Mouse (Mus musculus): ENCODE measurements at regions not wholly inside any gene's neighbourhood (a gene's known extent, or its start where the extent isn't known, plus 50 kb on each side); places are given as distances from the start of the nearest gene placed in this dataset.
A peak's percentile ranks its signal among the peaks of the same experiment; 100 is the strongest.

DNA sequence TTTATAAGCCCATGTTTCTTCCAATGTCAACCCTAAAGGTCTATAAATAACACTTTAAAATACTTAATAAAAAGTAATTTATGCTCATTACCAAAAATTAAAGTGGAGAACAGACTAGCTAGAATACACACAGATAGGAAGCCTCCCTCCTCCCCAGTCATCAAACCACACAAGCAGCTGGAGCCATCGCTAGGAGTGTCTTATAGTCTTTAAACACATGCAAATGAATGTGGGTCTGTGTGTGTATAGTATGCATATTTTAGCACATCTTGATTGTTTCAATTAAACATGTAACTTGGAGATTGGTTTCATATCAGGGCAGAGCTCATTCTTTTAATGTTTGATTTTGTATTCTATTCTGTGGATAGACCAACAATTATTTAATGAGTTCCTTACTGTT lies 564.0 kb upstream of the Mgmt start:
- DNase-seq (ENCODE audit: extremely low spot score in 1 of 2, low spot score in 1 of 2): no peak

DNA sequence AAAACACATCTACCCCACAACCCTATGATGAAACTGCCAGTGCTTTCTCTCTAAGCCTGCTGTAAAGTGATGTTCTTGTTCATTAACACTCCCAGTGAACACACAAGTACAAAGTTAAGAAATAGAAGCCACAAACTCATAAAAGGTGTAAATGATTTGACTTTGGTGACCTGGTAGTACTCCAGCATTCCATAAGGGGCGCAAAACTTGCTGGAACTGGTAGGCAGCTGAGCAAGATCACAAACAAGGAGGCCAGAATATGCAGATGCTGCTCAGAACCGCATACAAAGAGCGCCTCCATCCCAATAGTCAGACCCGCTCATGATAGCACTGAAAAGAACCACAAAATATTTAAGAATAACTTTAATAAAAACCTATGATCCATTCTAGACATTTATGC lies 561.6 kb upstream of the Mgmt start:
- DNase-seq (ENCODE audit: extremely low spot score in 1 of 2, low spot score in 1 of 2): no peak

DNA sequence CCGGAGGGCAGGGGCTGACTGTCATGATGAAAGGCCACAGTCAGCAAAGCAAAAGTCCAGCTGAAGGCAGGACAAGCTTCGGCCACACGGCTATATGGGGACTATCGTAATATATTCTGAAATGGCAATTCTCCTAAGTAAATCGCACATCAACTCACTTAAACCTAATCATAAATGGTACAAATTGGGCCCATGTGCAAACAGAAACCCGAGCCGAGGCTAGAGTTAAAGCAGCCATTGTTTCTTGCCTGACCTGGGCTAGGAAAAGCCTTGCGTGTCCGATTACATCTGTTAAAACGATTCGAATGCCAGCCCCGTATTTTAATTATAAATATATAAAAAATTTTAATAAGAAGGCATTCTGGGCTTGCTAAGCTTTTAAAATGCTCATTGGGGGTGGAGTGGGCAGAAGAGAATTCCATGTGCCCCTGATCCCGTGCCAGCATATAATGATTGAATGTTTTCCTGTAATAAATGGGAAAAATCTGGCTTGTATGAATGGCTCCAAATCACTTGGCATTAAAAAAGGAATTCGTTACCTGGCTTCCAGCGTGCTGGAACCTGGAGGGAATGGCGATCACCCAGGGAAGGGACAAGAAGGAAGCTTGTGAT lies 552.7 kb upstream of the Mgmt start:
- peak in 1 of 2 experiments; percentile 13 for DNase-seq (ENCODE audit: extremely low spot score in 1 of 2, low spot score in 1 of 2)

DNA sequence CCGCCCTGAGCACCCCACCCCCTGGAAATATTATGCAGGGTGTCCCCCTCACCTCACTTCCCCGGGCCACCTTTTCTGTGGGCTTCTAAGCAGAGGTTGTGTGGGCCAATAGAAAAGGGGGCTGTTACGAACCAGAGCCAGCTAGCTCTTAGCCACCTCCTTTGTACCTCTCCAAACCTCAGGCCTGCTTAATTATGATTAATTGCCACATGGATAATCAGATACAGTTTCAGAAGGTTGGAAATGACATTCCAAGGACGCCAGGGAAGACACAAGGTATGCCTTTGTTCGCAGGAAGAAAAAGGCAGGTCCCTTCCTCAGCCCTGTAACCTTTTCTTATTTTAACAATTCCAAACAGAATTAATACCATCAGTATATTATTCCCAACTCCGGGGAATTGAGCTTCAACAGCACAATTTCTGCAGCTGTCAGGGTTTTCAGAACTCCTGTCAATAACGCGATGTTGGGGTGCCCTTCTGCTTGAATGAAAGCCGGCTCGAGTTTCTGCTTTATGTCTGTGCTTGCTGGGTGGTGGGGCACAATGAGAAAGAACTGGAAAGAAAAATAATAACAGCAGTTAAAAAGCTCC lies 552.1 kb upstream of the Mgmt start:
- no peak for DNase-seq (ENCODE audit: extremely low spot score in 1 of 2, low spot score in 1 of 2)

DNA sequence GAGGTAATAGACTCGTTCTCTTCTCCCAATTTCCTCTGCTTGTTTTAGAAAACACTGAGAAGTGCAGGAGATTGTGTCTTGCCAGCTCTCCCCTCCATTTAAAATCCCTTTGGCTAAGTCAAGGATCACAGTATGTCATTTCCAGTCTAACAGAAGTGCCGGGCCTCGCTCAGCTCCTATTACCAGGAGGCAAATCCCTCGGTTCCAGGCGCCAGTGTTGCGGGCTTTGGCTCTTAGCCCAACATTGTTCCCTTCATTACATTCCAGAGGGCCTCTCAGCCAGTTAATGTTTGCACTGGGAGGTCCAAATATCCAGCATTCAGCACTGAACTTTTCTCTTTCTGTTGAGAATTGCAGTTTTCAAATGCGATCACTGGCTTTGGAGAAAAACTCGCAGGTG lies 551.6 kb upstream of the Mgmt start:
- peak in 1 of 2 experiments; percentile 15 for DNase-seq (ENCODE audit: extremely low spot score in 1 of 2, low spot score in 1 of 2)

DNA sequence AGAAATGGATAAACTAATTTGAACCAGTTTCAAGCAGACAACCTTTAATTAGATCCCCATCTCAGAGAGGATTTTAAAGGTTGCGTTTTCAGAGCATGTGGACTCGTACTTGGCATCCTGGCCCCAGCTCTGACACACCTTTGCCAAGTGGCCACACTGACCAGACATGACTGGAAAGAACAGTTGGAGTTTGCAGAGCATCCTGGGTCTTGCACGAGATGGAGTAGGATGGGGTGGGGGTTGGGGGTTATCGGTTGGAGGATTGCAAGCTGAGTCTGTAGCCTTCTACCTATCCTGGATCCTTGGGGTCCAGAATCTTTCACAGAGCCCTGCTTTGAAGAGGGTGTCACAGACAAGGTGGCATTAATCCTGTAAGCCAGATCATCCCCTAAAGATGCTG lies 550.9 kb upstream of the Mgmt start:
- DNase-seq (ENCODE audit: extremely low spot score in 1 of 2, low spot score in 1 of 2): no peak

DNA sequence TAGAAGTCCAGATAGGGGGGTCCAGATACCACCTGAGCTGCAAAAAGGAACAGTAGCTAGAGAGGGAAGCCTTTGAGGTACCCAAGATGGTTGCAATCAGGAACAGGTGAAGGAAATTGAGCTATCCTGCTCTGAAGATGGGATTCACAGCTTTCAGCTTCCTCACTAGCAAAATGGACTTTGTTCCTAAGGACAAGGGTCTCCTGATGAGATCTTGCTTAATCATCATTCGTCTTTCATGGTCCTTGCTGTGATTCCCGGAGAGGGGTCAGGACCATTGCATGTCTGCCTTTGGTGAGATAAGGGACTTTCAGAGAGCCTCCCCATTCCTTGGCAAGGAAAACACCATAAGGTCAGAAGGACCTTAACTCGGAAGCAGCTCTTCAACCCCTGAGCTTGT lies 549.4 kb upstream of the Mgmt start:
- no peak for DNase-seq (ENCODE audit: extremely low spot score in 1 of 2, low spot score in 1 of 2)

DNA sequence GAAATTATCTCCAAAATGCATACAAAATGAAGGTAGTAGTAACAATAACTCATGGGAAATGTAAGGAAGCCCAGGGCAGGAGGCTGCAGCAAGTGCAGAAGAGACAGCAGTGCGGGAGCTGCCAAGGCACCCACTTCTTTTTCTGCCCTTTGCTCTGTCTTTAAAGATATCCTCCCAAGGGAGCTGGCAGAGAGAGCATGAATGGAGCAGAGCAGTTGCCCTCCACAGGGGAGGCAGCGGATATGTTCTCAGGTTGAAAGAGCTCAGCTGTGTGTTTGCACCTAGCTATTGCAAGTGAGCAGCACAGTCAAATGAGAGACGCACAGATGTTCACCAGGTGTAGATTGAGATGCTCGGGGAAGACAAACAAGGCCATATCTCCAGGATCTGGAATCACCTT lies 547.9 kb upstream of the Mgmt start:
- no peak for DNase-seq (ENCODE audit: extremely low spot score in 1 of 2, low spot score in 1 of 2)

DNA sequence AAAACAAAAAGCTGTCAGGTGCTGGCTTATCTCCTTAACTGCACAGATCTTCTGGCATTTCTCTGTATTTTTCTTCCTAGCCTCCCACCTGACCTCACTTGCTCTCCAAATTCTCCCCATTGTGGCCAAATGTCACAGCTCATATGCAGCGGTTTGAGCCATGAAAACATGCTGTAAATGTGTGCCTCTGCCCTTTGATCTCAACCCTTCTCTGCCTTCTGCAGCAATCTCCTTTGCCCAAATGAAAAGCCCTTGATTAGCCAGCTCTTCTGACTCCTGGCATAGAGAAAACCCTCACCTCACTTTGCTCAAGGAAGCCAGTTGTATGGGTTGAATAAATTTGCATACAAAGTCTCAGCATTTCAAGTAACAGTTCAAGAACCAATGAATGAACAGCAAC lies 546.1 kb upstream of the Mgmt start:
- DNase-seq (ENCODE audit: extremely low spot score in 1 of 2, low spot score in 1 of 2): no peak

DNA sequence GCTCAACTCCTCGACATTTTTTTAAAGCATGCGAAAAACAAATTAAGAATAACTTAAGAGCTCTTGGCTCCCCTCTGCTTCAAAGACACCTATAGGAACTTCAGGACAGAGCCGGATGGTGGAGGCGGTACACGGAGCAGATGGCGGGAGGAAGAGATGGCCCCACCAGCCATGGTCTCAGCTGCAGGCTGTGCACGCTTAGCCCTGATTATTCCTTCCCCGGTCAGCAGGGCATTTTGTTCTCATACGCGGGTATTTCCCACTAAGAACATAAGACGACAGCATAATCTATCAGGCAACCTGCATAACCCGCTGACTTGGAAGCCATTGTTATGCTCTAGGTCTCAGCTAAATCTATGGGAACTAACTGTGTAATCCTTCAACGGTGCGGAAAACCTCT lies 544.8 kb upstream of the Mgmt start:
- DNase-seq (ENCODE audit: extremely low spot score in 1 of 2, low spot score in 1 of 2): no peak

DNA sequence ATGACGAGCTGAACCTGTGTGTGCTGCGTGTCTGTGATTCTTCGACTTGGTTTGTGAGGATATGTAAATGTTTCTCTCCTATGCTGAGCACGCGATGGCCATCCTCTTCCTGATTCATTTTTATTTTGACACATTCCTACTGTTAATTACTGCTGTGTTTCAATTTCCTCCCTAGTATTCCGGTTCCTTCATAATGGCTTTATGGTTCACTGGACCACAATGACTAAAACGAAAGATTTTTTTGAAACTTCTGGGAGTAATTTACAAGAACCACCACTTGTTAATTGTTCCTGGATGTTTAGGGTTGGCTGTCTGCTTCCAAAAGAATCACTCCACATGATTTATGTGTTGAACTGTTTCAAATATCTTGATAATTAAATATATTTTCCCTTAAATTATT lies 537.4 kb upstream of the Mgmt start:
- no peak for DNase-seq (ENCODE audit: extremely low spot score in 1 of 2, low spot score in 1 of 2)

DNA sequence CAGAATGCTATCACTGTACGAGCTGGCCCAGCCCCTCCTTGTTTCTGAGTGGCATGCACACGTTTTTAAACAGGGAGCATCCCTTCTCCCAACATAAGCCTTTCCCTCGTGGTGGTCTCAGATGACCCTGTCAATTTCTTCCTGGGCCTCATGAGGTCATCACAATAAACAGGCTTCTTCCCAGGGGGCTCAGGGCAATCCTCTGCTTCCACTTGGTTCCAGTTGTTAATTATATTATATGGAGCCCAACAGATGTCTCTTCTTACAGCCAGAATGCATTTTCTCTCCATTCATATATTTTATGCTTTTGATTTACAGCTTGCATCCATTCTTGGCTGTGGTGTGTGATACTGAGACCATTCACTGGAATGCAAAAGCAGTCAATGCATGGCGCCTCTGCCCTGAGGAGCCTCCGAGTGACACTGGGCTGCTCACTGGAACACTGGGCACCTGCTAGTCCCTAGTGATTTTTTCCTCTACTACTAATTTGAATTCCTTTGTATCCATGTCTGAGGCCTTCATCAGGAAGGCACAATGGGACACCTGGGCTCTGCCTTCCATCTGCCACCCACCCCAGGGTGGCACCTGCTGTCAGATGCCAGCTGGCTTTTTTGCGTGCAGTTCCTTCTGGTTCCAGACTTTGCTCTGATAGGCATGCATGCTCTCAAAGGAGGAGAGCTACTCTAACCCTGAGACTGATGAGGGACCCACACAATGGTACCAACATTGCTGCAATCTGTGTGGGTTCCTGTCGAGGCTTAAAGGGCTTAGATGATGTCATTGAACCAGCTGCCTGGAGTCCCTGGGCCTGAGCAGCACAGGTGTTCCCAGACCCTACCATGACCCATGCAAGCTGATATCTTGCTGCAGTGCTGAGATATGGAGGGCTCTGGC lies 528.8 kb upstream of the Mgmt start:
- DNase-seq (ENCODE audit: extremely low spot score in 1 of 2, low spot score in 1 of 2): no peak

DNA sequence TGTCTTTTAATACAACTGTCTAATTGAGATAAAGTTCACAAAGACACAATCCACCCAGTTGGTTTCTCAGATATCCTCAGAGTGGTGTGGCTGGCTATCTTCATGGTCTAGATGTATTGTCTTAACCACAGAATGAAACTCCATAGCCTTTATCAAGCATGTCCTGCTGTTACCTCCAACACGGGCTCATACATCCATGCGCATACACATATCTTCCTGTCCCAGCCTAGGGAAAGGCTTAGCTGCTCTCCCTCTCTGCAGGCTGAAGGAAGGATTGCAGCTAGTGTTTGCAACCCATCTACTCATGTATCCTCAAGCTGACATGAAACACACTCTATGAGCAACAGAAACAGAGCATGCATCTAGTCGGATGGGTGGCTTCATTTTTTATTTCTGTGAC lies 517.2 kb upstream of the Mgmt start:
- no peak for DNase-seq (ENCODE audit: extremely low spot score in 1 of 2, low spot score in 1 of 2)

DNA sequence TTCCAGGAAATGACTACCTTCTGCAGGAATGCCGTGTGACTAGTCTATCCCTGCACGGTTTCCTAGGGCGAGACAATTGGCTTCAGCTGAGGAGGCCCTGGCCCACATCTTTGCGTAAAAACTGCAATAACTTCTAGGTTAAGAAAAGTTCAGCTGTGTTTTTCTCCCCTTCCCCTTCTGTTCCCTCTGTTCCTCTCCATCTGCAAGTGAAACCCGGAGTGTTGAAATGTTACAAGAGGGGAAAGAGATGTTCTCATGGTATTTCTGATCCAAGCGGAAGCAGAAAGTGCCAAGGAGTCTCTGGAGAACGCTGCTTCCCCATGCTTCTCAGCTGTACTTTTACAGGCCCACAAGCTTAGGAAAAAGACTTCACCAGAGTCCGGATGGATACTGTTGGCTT lies 516.7 kb upstream of the Mgmt start:
- no peak for DNase-seq (ENCODE audit: extremely low spot score in 1 of 2, low spot score in 1 of 2)

DNA sequence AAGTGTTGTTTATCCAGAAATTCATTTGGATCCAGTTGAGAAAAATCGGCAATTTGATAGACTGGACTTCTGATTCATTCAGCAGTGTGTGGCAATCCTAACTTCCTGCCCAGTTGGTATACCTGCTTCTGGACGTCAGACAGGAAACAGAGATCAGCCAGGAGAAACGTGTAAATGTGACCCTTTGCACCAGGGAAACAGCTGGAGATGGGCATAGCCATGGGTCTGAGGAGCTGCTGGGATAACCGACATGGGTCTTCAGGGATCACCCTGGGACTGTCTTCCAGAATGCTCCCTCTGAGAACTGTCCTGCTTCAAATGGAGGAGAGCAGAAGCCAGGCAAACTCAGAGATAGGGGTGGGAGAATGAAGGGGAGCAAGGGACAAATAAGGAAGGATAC lies 516.1 kb upstream of the Mgmt start:
- no peak for DNase-seq (ENCODE audit: extremely low spot score in 1 of 2, low spot score in 1 of 2)

DNA sequence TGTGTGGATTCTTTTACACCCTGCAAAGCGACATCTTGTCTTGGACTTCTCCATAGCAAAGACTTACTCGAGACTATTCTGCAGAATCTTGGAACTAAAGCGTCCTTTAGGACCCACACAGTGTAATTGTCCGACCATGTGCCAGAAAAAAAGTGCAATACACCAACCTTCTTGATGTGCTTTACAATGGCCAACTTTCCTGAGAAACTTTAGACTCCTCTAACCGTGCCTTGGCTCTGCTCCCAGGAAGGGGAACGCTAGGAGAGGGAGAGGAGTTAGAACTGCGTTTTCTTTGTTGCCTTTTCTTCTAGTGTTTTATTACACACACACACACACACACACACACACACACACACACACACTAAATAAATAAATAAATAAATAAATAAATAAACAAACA lies 515.1 kb upstream of the Mgmt start:
- DNase-seq (ENCODE audit: extremely low spot score in 1 of 2, low spot score in 1 of 2): no peak

DNA sequence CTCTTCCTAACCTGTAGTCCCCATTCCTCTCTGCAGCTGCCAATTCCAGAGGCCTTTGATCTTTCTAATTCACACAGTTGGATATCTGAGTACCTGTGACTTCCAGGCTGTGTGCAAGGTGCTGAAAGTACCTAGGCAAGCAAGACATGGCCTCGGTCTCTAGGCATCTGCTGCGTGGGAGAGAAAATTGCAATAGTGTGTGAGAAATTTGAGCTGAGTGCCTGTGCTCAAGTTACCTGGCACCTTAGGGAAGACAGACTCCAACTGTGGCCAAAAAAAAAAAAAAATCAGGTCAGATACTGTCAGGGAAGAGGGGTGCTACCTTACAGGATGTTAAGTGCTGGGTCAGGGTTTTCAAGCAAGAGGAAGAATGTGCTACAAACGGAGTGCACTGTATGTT lies 514.7 kb upstream of the Mgmt start:
- no peak for DNase-seq (ENCODE audit: extremely low spot score in 1 of 2, low spot score in 1 of 2)

DNA sequence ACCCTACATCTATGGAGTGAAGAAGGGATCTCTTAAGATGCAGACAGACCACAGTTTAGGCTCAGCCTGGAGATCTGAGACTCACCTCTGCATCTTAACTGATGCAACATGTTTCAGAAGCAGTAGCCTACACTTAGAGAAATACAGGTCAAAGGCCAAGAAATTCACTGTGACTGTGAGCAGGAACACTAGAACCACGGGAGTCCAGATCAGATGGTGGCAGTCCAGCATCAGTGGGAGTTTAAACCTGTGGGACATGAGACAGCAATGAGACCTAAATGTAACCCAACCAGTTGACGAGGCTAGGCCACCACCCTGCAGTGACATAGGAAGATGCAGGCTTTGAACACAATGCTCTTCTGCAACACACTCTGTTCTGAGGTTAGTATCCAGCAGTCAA lies 511.1 kb upstream of the Mgmt start:
- no peak for DNase-seq (ENCODE audit: extremely low spot score in 1 of 2, low spot score in 1 of 2)

DNA sequence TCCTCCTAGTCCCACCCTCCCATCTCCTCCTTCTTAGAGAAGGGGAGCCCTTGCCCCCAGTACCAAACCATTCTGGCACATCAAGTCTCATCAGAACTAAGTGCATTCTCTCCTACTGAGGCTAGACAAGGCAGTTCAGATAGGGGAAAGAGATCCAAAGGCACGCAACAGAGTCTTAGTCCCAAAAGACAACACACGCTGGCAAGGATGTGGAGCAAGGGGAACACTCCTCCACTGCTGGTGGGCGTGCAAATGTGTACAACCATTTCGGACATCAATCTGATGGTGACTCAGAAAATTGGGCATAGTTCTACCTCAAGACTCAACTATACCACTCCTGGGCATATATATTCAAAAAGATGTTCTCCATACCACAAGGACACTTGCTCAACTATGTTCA lies 506.7 kb upstream of the Mgmt start:
- no peak for DNase-seq (ENCODE audit: extremely low spot score in 1 of 2, low spot score in 1 of 2)

DNA sequence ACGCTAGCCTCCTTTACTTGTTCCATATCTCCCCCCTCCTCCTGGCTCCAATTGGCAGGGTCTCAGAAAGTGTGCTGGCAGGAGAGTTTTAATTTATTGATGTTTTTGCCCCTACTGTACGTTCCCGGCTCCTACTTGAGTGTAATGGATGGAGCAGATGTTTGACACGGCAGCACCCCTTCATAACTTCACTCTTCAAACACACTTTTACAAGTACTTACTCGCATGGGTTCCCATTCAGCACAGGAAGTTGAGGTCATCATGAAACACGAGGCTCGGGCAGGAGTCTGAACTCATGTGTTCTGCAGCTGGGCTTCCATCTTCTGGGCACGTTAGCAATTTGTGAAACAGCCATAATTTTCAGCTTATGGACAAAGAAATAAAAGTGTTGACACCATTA lies 504.3 kb upstream of the Mgmt start:
- DNase-seq (ENCODE audit: extremely low spot score in 1 of 2, low spot score in 1 of 2): no peak

DNA sequence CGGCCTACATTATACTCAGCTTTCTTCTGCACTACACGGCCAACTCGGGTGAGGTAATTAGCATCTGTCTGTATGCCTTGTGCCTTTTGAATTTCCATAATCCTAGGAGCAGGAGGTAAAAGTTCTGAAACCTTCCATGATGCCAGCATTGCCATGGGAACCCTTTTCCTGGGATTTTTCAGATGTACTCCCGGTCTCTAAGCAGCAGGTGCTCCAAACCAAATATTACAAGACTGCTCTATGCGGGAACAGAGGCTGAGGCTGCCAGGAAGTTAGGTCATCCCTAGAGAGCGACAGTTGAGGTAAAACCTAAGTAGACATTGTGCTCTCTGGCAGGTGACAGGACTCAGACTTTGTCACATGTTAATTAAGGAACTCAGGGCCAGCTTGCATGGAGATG lies 501.0 kb upstream of the Mgmt start:
- DNase-seq (ENCODE audit: extremely low spot score in 1 of 2, low spot score in 1 of 2): no peak

DNA sequence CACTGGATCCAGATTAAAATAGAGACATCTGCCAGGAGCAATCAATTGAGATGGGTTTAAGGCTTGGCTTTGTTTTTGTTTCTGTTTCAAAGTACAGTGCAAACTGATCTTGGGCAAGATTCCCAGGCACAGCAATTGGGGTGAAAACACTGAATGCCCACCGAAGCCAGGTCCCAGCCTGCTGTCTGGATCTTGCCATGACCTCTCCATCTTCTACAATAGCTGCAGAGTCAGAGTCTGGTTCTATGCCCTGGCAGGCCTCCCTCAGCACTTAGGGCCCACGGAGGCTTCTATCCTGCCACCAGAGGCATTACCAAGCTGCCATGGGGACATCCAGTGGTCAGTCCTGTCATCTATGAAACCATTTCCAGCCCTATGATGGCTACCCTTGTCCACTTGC lies 498.6 kb upstream of the Mgmt start:
- DNase-seq (ENCODE audit: extremely low spot score in 1 of 2, low spot score in 1 of 2): no peak

Measured in layer of hippocampus, postnatal 25 days (tissue).